Mouse (Mus musculus) hindbrain, embryonic 12.5 days (tissue): ENCODE measurements around the gene Gm6351. TPM values are rescaled to one million over a fixed set of nuclear protein-coding genes. Genes with fewer than 3 reads are reported as not detected.
"Not testable (repeated sequence)": the region's sequence is repeated elsewhere in the genome, so short reads cannot be mapped to it uniquely, and the experiment has no call there.

Experiments
- ATAC-seq: fragments of 200-750 bp; cut with Nextera tagmentation; 2 replicates; pipeline ENCODE4 v1.8.0; 2017; ENCODE audit warnings: moderate TSS enrichment; ENCODE audit not compliant: low FRiP score
- H3K27ac ChIP-seq: fragments of 300-500 bp; sonication (generic); 2 replicates; pipeline ENCODE4 v1.5.1; 2016; ENCODE audit warnings: mild to moderate bottlenecking
- H3K27me3 ChIP-seq: fragments of 300-500 bp; sonication (generic); 2 replicates; pipeline ENCODE4 v1.6.1; 2016; ENCODE audit warnings: mild to moderate bottlenecking
- H3K36me3 ChIP-seq: fragments of 300-500 bp; sonication (generic); 2 replicates; pipeline ENCODE4 v1.6.1; 2016; ENCODE audit warnings: mild to moderate bottlenecking
- H3K4me1 ChIP-seq: fragments of 300-500 bp; sonication (generic); 2 replicates; pipeline ENCODE4 v1.6.1; 2016
- H3K4me2 ChIP-seq: fragments of 300-500 bp; sonication (generic); replicated peaks from 2 replicates; pipeline ENCODE4 v1.6.1; 2016; ENCODE audit warnings: mild to moderate bottlenecking
- H3K4me3 ChIP-seq: fragments of 300-500 bp; sonication (generic); 2 replicates; pipeline ENCODE4 v1.5.1; 2016; ENCODE audit warnings: mild to moderate bottlenecking
- H3K9ac ChIP-seq: fragments of 300-500 bp; sonication (generic); 2 replicates; pipeline ENCODE4 v1.6.1; 2016; ENCODE audit warnings: mild to moderate bottlenecking, moderate library complexity
- H3K9me3 ChIP-seq: fragments of 300-500 bp; sonication (generic); replicated peaks from 2 replicates; pipeline ENCODE4 v1.6.1; 2016; ENCODE audit warnings: mild to moderate bottlenecking
- WGBS: fragments of 180-500 bp; shearing (Covaris S2); methylation state at CpG from one replicate; pipeline ENCODE4 v1.1.7; 2016; 5-methylcytosine and 5-hydroxymethylcytosine counted together
- polyA plus RNA-seq: library from polyadenylated mRNA; unstranded; fragments of >200 nt; fragmentation: Nextera tagmentation; extraction: Ambion mirVana; gene quantifications from 2 replicates; pipeline ENCODE4 v1.2.1, GENCODE M21; 2016

Gm6351 gene
- not detected in 2 replicates for polyA plus RNA-seq

DNA sequence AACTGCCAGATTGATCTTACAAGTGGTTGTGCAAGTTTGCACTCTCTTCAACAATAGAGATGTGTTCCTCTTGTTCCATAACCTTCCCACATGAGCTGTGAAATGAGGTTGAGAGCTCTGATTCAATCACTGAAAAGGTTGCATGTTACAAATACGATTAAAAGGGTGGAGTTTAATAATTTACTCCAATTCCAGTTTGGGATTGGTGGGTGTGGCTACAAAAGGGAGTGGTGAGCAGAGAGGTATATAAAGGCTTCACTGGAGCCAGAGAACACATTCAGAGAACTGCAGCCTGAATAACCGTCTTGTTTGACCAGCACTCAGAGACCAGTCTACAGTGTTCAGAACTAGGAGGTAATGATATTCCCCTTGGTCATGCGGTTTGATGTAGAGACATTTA, at the start of gene Gm6351:
Gene Gm6351, plus strand, starts transcription at position 301 of the 400 bp plus-strand sequence.
- not testable (repeated sequence) for H3K4me1 ChIP-seq, H3K9me3 ChIP-seq, H3K36me3 ChIP-seq, H3K4me3 ChIP-seq, ATAC-seq, H3K27ac ChIP-seq, H3K9ac ChIP-seq, H3K4me2 ChIP-seq, H3K27me3 ChIP-seq
- WGBS: no CpG with 5 or more reads among the region's 3 CpGs

- H3K4me1 ChIP-seq, ATAC-seq, H3K9ac ChIP-seq, H3K27ac ChIP-seq, H3K27me3 ChIP-seq, H3K36me3 ChIP-seq, H3K4me2 ChIP-seq, H3K4me3 ChIP-seq, H3K9me3 ChIP-seq: not testable (repeated sequence)
- no CpG with 5 or more reads among the region's 1 CpGs for WGBS
Measured at GRCm38 (mm10) chr5:94070445-94070844, 5.7 kb upstream of the Gm6351 start, which contains the start of gene BC061212. BC061212 (minus strand) TSS chr5:94070545.

Other genes starting within 250 kb of the Gm6351 start
- not detected in 2 replicates for gene Gm7792, start 232.6 kb upstream of the Gm6351 start, polyA plus RNA-seq
- not detected in 2 replicates for gene Gm16429, start 147.3 kb upstream of the Gm6351 start, polyA plus RNA-seq
- not detected in 2 replicates for gene BC061212, start 5.8 kb upstream of the Gm6351 start, polyA plus RNA-seq
- not detected in 2 replicates for gene Gm3106, start 141.6 kb downstream of the Gm6351 start, polyA plus RNA-seq
- gene A430089I19Rik, start 230.4 kb downstream of the Gm6351 start, polyA plus RNA-seq: not detected in 2 replicates
- not detected in 2 replicates for gene Gm6502, start 238.1 kb downstream of the Gm6351 start, polyA plus RNA-seq